Mouse (Mus musculus) T-cell, adult 2 months (primary cell): ENCODE data around the gene Rag1.

Experiments
- DNase-seq: peaks from one replicate; pipeline ENCODE4 v3.0.0; 2022; ENCODE audit warnings: low spot score

The Rag1 gene

DNA sequence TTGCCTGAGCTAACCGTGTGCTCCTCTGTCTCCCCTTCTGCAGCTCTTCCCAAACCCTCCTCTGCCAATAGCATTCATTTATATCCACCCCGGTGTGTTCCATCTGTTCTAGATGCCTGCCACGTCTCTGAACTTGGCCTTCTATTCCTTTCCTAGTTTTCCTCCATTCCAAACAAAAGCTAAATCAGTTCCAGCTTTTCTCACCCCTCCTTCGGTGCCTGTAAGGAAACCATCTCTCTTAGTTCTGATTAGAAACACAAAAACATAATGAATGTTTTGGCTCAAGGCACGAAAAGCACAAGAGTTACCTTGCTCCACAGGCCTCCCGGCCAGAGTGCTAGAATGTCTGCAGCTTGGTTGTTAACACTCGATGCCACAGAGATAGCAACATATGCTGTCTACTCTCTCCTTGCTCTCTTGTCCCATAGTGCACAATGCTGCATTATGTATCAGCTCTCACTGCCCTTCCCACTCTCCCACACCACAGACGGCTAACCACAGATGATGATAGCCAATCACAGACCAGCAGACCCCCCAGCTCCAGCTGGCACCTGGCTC is at the start of gene Rag1, which contains the start of gene B230118H07Rik:
Gene Rag1 (minus strand): TSS at position 388 of the 558 bp plus-strand sequence.
Gene B230118H07Rik (minus strand): TSS at position 419 of the 558 bp plus-strand sequence.
- no peak for DNase-seq

DNA sequence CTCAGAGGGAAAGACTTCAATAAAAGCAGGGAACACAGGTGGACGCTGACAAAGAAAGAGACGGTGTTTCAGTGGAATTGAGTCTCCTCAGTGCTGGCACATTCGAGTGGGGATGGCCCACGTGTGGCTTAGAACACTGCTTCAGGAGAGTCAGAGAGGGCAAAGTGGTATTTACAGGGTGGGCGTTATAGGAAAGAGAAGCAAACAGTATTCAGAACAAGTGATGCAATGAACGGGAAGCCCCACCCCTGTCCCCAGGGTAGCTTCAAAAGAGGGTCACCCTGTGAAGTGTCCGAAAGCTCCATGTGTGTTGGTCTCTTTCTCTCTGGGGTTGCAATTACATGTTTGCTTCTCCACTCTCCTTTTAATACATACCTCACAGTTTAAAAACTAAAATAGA is 46.3 kb upstream of the Rag1 start:
- DNase-seq: no peak

GRCm38 (mm10) chr2:101693577-101694215 is 44.4 kb upstream of the Rag1 start:
- no peak for DNase-seq

DNA sequence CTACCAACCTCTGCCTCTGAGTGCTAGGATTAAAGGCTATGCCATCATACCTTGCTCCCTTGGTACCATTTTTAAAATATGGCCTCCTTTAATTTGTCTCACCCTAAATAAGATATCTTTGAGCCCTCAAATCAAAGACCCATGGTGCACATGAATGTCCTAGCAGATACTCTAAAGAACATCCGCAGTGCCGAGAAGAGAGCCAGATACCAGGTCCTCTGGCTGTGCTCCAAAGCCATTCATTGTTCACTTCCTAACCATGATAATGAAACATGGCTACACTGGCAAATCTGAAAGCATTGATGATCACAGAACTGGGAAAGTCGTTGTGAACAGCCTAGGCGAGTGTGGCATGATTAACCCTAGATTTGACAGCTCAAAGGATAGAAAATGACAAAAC is 43.7 kb upstream of the Rag1 start:
- no peak for DNase-seq

GRCm38 (mm10) chr2:101690252-101690827 is 41.0 kb upstream of the Rag1 start:
- no peak for DNase-seq

- DNase-seq: no peak
Observed at GRCm38 (mm10) chr2:101688011-101688410, 38.7 kb upstream of the Rag1 start.

DNA sequence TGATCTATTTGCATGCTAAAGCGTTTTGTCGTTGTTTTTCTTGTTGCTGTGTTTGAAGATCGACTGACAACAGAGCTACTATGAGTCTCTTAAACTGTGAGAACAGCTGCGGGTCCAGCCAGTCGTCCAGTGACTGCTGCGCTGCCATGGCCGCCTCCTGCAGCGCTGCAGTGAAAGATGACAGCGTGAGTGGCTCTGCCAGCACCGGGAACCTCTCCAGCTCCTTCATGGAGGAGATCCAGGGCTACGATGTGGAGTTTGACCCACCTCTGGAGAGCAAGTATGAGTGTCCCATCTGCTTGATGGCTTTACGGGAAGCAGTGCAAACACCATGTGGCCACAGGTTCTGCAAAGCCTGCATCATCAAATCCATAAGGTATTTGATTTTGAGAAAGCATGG is 35.1 kb upstream of the Rag1 start:
- no peak for DNase-seq

- DNase-seq: peak; percentile 48
Observed at GRCm38 (mm10) chr2:101679164-101679784, 30.0 kb upstream of the Rag1 start.

- peak; percentile 87 for DNase-seq
Observed at GRCm38 (mm10) chr2:101678236-101679021, 29.1 kb upstream of the Rag1 start, which contains the start of gene Traf6. Gene Traf6, plus strand, starts transcription at chr2:101678429.

GRCm38 (mm10) chr2:101673547-101673946 is 24.2 kb upstream of the Rag1 start:
- DNase-seq: no peak

GRCm38 (mm10) chr2:101668751-101669150 is 19.4 kb upstream of the Rag1 start:
- DNase-seq: no peak

DNA sequence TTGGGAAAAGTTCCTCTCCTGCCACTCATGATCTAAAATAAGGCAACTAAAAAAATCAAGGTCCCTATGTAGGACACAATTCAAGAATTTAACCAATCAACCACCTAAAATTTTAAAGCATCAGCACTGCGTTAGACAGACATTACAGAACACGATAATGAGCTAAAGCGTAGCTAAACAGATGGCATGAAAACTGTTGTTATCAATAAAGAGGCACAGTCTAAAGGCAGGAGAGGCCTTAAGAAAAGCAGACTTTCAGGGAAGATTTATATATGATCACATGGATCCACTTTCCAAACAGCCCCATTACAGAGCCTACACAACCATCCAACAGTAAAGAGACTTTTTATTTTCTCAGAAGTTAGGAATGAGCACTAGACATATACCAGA is 16.4 kb upstream of the Rag1 start:
- no peak for DNase-seq

GRCm38 (mm10) chr2:101665058-101665702 is 15.9 kb upstream of the Rag1 start:
- peak; percentile 55 for DNase-seq

GRCm38 (mm10) chr2:101660536-101660935 is 11.2 kb upstream of the Rag1 start:
- no peak for DNase-seq

GRCm38 (mm10) chr2:101652921-101653597 is 3.8 kb upstream of the Rag1 start:
- DNase-seq: peak; percentile 47

DNA sequence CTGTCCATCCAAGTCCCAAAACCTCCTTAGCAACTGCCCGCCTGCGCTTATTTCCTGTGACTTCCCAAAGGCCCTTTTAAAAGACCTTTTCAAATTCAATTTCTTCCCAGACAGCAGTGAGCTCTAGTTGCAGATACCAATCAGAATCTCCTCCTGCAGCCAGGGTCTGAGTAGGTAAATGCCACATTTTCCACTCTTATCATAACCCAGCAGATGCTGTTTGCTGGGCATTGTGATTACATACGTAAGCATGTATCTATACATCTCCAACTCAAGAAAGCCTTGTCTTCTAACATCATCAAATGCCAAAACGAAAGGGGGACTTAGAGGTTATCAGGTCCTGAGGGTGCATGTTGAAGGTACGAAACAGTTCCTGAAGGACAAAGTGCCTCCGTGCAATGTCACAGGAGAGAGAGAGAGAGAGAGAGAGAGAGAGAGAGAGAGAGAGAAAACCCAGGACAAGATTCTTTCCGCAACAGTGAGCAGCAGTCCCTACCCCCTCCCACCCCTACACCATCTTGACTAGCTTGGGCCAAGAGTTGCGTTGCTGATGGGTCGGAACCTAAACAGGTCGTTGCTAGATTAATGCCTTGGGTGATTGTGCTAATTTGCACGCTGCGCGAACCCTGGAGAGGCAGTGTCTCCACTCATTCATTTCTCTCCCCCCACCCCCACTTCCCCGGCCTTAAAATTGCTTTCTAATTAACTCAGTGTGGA is 3.1 kb upstream of the Rag1 start:
- no peak for DNase-seq

DNA sequence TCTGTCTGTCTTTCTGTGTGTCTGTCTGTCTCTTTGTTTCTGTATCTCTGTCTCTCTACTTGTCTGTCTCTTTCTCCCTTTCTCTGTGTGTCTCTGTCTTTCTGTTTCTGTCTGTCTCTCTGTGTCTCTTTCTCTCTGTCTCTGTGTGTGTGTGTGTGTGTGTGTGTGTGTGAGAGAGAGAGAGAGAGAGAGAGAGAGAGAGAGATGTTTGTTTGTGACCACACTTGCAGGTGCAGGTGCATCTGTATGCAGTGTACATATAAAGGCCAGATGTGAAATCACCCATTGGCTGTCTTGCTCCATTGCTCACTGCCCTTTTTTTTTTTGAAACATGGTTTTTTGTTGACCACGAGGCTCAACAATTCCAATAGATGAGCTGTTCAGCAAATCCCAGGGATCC is 1.1 kb upstream of the Rag1 start:
- DNase-seq: no peak

GRCm38 (mm10) chr2:101648361-101648760 is 940 bp downstream of the Rag1 start:
- no peak for DNase-seq

DNA sequence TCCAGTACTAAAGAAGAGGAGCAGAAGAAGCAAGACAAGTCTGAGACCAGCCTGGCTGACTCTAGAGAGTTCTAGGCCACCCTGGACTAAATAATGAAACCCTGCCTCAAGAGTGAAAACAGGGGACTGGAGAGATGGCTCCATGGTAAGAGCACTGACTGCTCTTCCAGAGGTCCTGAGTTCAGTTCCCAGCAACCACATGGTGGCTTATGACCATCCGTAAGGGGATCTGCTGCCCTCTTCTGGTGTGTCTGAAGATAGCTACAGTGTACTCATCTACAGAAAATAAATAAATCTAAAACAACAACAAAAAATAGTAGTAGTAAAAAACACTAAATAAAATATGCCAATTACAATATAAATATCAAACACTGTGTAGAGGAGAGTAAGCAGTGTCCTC is 3.5 kb downstream of the Rag1 start:
- DNase-seq: no peak

DNA sequence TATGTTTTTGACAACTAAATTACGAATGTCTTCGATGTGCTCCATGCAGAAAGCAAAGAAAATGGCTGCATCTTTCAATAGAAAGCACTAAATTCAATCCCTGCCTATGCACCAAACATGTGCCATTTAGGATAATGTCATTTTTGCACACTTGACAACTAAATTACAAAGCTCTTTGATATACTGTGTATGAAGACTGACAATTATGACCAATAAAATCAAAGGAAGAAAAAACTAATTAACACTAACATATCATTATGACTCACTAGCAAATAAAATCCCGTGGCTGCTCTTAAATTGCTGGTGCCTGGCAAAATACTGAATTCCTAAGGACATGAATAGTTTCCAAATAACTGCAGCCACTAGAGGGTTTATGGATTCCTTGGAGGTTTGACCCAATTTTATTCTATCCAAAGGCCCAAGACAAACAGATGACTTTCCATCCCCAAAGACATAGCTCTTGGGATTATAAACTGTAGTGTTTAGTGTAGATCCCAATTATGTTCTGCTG is 9.4 kb downstream of the Rag1 start:
- no peak for DNase-seq
